Mouse (Mus musculus): ENCODE data around the gene Gm26558.

Gene Gm26558

DNA sequence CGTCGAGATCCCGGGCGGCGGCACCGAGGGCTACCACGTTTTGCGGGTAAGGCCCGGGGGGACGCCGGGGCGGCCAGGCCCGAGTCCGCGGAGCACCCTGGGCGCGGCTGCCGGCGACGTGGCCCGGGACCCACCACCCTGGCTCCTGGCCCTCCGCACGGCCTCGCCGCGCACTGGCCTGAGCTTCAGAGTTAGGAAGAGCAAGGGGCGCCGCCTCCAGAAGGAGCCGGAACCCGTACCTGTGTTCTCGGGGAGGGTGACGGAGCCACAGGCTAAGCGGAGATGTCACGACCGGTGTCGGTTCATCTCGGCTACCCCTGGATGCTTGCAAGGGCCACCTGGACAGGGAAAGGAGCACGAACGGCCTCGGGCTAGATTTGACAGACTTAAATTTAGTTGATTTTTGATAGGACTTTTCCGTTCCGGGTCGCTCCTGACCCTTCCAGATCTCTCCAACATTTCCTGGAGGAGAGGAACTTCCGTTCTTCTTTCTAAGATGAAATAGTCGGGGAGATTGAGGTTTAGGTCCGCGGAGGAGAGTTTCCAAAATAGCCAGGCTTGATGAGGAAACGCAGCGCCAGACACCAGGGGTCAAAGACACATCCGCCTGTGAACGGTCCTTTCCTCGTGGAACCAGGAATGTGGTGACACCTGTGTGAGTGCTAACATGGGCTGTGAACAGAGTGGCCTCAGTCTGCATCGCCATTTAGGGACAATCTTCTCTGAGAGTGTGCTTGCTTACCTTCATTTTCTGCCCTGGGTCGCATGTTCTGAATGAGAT lies at the start of gene Gm26558:
Gene Gm26558, minus strand, starts transcription at position 394 of the 781 bp plus-strand sequence.
- no peak for DNase-seq (ENCODE audit: low read depth, low spot score)

DNA sequence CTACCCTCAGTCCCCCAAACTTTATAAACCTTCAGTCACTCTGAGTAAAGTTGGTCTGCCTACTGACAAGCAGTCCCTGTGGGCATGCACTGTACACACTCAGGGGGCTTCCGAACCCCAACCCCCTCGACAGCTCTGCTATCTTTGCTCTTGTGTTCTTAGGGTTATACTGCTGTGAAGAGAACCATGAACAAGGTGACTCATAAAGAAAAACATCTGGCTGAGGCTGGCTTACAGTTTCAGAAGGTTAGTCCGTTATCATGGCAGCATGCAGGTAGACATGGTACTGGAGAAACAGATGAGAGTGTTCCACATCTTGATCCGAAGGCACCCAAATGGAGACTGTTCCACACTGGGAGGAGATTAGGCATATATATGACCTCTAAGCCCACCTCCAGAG lies 49.0 kb upstream of the Gm26558 start:
- no peak for DNase-seq (ENCODE audit: low read depth, low spot score)

DNA sequence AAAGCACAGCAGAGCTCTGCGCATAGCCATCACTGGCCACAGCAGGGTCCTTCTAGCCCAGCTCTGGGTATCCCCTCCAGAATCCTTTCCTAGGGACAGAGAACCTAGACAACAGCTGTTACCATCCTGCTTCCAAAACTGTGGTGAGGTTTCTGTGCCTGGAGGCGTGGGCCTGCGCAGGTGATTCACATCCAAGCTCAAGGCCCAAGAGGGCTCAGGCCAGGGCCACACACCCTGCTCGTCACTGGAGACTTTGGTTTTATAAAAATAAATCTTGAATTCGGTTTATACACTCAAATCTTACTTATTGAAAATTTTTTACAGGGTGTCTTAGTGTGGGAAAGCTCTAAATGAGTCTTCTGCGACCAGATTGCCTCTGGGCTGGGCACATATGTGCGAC lies 48.3 kb upstream of the Gm26558 start:
- no peak for DNase-seq (ENCODE audit: low read depth, low spot score)

DNA sequence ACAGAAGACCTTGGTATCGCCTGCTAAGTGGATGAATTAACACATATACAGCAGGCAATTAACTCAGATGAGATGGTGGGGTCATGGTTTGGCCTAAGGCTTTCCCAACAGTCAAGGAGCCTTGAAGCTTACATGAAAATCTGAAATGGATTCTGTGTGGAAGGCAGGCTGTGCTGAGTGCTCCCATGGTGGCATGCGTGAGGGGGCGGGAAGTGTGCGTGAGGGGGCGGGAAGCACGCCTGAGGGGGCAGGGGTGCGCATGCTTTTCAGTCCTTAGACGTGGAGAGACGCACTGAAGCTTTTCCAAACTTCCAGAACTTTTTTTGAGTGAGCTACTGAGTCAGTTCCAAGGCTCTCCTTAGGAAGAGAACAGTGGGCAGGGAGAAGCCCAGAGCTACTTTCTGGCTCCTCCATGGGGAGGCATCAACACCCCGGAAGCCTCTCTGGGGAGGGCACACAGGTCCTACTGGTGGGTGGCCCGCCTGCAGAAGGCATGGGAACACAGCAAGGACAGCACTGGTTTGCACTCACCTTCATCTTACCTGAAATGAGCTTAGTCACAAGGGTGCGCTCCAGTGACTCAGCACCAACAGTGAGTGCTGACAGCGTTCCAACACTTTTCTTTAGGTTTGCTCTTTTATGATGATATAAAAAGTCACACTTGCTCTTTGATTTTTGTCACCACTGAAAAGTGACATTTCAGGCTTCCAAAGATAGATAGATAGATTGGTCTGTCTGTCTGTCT lies 47.2 kb upstream of the Gm26558 start:
- DNase-seq (ENCODE audit: low read depth, low spot score), result no peak

DNA sequence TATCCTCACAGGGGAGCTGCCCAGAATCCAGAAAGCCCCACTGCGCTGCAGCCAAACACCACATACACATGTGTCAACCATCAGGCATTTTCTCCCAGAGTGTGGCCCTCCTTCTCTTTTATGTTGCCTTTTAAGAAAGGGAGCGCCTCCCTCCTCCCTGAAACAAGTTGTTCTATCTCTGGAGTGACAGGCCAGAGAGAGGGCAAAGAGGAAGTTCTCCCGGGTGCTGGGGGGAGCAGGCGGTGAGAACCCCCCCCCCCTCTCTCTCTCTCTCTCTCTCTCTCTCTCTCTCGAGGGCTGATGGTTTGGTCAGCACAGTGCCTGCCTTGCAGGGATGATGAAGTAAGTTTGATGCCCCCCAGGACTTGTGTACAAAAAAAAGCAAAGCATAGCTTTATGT lies 40.5 kb upstream of the Gm26558 start:
- no peak for DNase-seq (ENCODE audit: low read depth, low spot score)

DNA sequence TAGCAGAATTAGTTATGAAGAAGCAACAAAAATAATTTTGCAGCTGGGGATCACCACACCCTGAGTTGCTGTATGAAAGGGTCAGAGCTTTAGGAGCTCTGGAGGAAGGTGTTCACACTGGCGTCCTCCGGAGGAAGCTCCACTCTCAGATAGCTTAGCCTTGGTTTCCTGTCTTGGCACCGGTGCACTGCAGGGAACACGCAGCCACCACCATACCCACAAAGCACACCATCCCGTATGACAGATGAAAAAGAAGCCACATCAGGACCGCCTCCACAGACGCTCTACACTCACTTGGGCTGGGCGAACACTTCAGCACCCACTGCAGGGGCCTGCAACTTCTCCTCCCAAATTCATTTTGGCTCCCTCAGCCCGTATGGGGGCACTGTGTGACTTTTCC lies 39.7 kb upstream of the Gm26558 start:
- DNase-seq (ENCODE audit: low read depth, low spot score), result no peak

DNA sequence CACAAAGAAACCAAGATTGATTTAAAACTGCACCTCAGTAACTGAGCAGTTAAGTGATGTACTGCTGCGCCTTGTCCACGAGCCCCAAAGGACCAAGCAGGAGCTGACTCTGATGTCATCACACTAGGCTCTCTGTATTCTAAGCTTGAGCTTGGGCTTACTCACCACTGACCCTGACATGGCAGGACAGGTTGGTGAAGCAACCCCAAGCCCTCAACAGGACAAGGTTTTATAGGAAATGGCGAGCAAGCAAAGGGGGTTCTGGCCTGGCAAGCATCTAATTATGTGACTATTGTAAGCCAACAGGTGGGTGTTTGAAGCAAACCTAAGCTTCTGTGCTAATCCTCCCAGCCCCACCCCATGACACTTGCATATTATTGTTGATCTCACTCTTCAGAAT lies 38.9 kb upstream of the Gm26558 start:
- no peak for DNase-seq (ENCODE audit: low read depth, low spot score)

DNA sequence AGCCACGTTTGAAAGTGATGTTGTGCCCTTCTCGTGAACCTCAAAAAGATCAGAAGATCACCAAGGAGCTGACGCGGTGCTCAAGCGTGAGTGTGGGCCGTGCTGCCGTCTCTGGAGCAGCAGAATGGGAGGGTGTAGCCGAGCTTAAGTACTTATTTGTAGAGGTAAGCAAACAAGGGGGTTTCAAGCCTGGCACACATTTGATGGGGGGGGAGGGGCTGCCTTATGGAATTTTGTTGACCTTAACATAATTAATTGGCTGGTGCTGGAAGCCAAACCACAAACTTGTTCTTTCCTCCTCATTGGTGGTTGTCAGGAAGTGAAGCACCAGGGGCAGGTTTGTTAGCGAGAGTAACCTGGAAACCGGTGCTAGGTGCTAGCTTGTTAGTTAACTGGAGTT lies 33.8 kb upstream of the Gm26558 start:
- no peak for DNase-seq (ENCODE audit: low read depth, low spot score)

DNA sequence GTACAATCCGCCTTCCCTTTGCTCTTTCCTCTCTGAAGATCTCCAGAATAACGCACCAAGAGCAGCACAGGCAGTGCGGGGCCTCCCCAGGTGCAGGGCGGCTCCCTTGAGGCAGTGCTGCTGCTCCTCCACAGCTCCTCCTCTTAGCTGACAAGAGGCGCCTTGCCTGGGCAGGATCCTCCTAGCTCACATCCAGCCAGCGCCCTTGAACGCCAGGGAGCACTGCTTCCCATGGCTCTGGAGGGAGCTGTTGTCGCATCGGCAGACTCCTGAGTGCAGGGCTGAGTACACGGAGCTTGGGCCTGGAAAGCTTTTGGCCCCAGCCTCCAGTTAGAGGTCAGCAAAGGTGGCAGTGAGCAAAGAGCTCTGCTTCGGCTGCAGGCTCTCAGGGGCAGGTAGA lies 28.3 kb upstream of the Gm26558 start:
- DNase-seq (ENCODE audit: low read depth, low spot score), result no peak

DNA sequence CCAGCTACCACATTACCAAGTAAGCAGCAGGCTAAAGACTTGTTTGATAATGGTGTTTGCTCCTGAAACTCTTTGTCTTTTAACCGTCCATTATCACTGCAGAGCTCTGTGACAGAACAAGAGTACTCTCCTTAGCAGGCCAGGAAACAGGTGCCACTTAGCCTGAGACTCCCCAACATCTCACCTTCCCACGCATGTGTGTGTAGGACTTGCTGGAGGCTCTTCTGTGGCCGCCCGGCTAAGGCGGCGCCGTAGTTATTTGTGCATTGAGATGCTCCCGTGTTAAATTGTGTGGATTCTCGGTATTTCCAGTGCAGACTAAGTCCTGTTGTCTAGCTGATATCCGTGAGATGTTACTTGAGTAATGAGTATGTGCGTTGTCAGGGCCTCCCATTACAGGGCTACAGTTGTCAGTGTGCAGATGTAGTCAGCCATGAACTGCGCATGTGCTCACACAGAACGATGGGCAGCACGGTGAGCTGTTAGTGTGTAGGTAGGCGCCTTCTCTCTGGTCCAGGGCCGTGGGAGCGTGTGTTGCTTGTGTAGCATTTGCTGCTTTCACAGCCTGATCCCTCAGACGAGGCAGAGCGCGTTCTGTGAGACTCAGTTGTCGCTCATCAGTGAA lies 26.7 kb upstream of the Gm26558 start:
- no peak for DNase-seq (ENCODE audit: low read depth, low spot score)

DNA sequence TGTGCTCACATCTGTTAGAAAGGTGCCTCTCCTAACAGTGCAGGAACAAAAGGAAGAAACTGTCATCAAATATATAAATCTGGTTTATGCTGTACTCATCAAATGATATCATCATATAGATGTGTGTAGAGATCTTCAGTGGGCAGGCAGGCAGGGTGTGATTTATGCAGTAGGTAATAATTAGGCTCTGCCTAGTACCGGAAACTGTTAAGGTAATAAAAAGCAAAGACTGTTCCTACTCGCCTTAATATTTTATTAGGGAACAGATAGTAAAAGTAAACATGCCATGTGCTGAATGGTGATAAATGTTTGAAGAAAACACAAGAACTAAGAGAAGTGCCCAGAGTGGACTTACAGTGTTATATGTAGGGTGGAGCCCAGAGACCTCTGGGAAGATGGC lies 20.4 kb upstream of the Gm26558 start:
- DNase-seq (ENCODE audit: low read depth, low spot score), result no peak

DNA sequence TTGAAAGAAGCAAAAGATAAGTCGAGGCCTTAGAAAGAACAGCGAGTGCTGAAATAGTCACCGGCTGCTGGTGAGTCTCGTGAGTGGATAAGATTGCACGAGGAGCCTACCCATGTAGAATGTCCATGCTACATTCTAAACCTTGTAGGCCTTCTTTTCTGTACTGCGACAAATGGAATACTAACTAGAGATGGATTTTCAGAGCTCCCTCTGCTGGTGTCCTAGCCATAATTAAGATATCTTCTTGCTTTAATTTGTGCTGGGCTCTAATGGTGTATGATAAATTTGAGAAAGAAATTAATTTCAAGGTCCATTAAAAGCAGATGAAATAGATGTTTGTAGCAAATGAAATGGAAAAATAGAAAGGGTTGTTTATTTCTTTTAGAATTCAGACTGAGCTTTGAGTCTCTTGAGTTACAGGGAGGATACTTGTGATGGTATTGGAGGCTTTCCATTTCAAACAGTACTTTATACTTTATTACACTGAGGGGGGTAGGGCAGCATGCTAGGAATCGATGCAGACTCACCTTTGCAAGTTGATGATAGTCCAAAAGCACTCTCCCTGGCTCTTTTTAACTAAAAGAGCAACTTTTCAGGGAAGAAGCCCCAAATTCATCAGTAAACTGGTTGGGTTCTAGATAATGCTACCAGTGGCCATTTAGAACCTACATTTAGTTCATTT lies 11.7 kb upstream of the Gm26558 start:
- no peak for DNase-seq (ENCODE audit: low read depth, low spot score)

DNA sequence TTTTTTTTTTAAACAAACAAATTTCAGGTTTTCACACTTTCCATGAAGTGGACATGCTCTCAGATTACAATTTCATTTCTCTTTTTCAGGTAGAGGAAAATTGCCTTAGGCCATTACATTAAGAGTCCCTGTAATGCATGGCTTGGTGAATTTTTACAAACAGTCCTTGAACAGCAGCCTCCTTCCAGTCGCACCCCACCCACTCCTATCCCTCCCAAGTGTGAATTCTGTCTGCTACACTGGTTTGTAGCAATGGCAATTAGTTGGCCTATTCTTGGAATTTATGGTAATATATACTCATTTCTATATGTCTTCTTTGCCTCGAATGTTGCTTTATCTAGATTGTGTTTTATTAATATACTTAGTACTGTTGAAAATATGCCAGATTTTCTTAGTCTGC lies 10.6 kb upstream of the Gm26558 start:
- no peak for DNase-seq (ENCODE audit: low read depth, low spot score)

DNA sequence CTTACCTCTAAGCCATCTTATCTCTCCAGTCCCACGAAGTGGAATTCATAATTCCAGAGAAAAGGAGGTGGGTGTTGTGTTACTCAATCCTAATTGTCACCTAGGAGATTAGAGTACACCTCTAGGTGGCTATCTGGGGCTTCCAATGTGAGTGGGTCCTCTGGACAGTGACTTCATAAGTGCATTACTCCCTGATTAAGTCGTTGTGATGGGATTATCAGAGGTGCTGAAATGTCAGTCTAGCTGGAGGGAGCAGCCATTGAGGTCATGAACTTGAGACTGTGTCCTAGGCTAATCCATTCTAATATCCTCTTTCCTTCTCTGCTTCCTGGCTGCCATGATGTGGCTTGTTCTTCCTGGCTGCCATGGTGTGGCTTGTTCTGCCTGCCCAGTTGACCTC lies 8.0 kb upstream of the Gm26558 start:
- no peak for DNase-seq (ENCODE audit: low read depth, low spot score)

DNA sequence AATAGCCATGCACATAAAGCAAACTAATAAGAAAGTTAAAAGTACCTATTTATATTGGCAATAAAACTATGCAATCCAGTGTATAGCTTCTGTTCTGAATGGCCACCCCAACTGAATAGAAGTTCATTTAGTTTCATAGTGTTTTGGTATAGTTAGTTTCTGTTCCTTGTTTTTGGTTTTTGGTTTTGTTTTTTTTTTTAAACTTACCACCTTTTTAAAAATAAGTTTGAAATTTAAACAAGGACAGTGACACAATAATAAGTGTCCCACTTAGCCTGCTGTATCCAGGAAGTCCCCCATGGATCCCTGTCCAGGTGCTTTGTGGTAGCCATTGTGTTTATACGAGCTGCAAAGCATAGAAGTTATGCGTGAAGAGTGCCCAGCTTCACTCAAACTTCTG lies 7.3 kb upstream of the Gm26558 start:
- DNase-seq (ENCODE audit: low read depth, low spot score), result no peak

DNA sequence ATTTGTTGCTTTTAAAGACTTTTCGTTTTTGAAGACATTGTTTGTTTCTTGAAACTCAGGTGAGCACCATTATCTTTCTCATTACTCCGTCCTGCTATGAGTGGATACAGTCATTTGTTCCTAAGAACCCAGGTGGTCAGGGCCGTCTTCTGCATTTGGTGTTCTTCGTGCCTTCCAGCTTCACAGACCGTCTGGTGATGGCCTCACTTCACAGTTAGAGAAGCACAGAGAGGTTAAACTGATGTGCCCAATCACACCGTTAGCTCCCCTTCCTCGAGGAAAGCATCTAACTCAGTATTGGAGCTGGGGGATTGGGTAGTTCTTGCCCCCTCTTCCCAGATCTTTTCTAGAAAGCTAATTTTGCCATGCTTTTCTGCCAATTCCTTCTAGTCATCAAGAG lies 5.1 kb upstream of the Gm26558 start:
- DNase-seq (ENCODE audit: low read depth, low spot score), result no peak

DNA sequence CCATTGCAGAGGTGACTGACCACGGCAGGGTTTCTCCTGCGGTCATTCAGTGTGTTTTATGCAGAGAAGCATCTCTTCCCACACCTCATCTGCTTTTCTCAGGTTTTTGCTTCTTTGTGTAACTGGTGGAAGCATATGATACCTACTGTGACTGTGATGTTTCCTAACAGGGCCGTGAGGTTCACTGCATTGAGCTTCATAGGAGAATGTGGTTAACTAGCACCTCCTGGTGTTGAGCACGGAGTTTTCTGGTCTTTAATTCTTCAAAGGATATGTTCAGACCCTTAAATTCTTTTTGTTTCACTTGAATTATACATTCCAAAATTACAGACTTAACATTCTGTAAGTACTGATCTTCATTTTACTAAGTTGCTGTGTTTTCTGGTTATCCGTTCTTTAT lies 1.9 kb upstream of the Gm26558 start:
- DNase-seq (ENCODE audit: low read depth, low spot score), result no peak

DNA sequence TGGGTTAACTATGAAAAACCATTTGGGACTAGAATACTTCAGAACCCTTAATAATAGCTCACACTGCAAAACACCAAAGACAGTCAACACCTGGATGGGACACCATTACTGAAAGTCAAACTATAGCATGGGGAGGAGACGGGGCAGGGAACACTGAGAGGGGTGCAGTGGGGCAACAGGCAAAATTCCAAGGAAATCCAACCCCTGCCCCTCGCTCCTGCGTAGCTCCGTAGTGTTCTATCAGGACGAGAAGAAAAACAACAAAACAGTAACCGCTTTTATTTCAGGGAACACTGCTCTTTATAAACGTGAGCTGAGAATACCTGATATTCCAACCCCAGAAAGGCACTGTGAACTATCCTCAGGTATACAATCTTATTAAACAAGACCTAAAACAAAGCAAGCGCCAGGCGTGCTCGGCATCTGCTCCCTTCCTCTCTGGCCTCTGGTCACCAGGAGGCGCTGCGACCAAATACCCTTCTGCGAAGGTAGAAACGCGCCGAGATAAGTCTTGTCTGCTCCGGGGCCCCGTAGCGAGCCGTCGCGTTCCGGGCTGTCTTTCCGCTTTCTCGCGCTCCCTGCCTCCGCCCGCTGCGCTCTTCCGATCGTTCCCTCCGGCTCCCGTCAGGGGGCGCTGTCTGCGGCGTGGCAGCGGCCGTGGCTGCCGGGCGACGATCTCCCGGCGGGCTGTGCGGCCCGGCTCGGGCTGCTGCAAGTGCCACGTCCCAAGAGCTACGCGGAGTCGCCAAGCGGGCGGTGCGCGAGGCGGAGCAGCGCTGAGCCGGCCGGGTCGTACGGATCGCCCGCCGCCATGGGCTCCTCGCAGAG lies 807 bp downstream of the Gm26558 start, which contains the start of gene Gorasp2:
Gene Gorasp2, plus strand, starts transcription at position 690 of the 828 bp plus-strand sequence.
- DNase-seq (ENCODE audit: low read depth, low spot score), result peak; percentile 91

DNA sequence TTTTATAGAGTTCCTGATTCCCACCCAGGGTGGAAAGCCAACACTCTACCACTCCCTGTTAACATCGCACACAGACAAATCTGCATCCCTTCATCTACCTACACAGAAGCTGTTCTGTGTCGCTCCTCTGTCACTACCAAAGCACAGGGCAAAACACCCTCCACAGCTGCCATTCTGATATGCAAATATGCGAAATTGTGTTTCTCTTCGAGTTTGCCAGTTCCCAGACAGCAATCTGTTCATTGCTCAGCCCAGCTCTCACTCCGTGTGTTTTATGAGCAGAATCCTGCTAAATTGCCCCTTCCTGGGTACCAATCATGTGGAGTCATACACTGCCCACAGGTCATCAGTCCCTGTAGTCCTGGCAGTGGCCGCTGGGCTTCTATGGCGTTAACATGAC lies 4.8 kb downstream of the Gm26558 start:
- no peak for DNase-seq (ENCODE audit: low read depth, low spot score)

DNA sequence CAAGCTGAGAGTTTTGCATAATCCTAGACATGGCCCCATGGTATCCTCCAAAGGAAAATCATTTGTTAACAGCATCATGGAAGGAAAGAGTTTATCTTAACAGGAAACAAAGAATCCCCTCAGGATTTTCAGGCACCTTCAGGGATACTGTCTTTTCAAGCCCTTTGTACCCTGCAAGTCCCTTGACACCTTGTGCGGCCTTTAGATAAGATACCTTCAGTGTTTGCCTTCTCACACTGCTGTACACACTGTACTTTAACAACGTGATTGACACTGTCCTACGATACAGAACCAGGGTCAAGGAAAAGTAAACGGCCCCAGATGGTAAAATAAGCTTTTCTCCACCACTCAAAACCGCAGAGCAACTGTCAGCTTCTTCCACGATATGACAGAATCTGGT lies 10.1 kb downstream of the Gm26558 start:
- DNase-seq (ENCODE audit: low read depth, low spot score), result no peak

DNA sequence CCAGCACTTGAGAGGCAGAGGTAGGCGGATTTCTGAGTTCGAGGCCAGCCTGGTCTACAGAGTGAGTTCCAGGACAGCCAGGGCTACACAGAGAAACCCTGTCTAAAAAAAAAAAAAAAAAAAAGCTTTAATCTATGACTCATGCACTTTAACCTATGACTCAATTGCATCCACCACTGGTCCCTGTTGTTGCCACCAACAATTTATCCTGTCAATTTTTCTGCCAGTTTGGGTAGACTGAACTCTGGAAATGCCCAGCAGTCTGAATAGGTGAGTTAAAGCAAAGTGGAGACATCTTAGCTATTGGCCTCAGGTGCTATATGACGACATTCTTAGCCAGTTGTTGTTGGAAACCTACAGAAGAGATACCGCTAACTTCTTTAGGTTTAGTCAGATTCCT lies 12.4 kb downstream of the Gm26558 start:
- DNase-seq (ENCODE audit: low read depth, low spot score), result no peak

Data from brain, embryonic 18.5 days (tissue).